Mouse (Mus musculus) heart, adult 2 months (tissue): ENCODE data around the gene Gm27029.

Experiments used
- CTCF ChIP-seq: fragments of 200-600 bp; IDR thresholded peaks from 2 replicates; pipeline ENCODE4 v1.8.1; 2022; ENCODE audit warnings: antibody characterized with exemption, mild to moderate bottlenecking, moderate library complexity
- POLR2A ChIP-seq: fragments of 200-500 bp; IDR thresholded peaks from 2 replicates; pipeline ENCODE4 v1.6.1; 2011; ENCODE audit warnings: mild to moderate bottlenecking, low read depth, low read length, control low read depth; ENCODE audit not compliant: insufficient read depth

DNA sequence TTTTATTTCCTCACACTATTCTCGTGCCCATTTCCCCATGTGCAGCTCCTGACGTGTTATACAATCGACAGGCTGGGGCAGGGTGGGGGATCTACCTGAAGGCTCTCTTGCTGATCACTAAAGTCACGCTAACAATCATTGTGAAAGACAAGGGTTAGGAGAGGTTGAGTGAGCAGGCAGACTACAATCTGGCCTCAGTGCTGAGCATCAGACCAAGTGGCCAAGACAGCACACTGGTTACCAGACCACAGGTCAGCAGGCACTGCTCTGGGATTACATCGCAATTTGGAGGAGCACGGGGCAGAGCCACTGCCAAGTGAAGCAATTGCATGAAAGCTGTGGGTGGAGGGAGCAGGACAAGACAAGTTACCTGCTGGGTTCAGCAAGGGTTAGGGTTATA, 45.7 kb downstream of the Gm27029 start:
- TF ChIP-seq CTCF (no peak), POLR2A (no peak)
